Mouse (Mus musculus) hindbrain, embryonic 14.5 days (tissue): ENCODE results near the gene Mtfr1l. TPM values are rescaled to one million over a fixed set of nuclear protein-coding genes. Genes with fewer than 3 reads are reported as not detected.

ENCODE experiments used
- ATAC-seq: fragments of 200-750 bp; cut with Nextera tagmentation; 2 replicates; pipeline ENCODE4 v1.8.0; 2017; ENCODE audit warnings: moderate number of reproducible peaks, mild to moderate bottlenecking, moderate TSS enrichment, moderate library complexity; ENCODE audit not compliant: low FRiP score
- DNase-seq: peaks from one replicate; pipeline ENCODE4 v3.0.0-alpha.2; 2015; ENCODE audit warnings: low spot score
- H3K27ac ChIP-seq: fragments of 300-500 bp; sonication (generic); 2 replicates; pipeline ENCODE4 v1.5.1; 2014; ENCODE audit warnings: mild to moderate bottlenecking, moderate library complexity
- H3K27me3 ChIP-seq: fragments of 300-500 bp; sonication (generic); 2 replicates; pipeline ENCODE4 v1.6.1; 2014; ENCODE audit warnings: mild to moderate bottlenecking, low read length, mixed read lengths; ENCODE audit not compliant: control insufficient read depth, insufficient read depth
- H3K36me3 ChIP-seq: fragments of 300-500 bp; sonication (generic); replicated peaks from 2 replicates; pipeline ENCODE4 v1.6.1; 2014; ENCODE audit not compliant: control insufficient read depth, insufficient read depth
- H3K4me1 ChIP-seq: fragments of 300-500 bp; sonication (generic); replicated peaks from 2 replicates; pipeline ENCODE4 v1.6.1; 2014; ENCODE audit warnings: antibody characterized with exemption, low read length, mixed read lengths; ENCODE audit not compliant: control insufficient read depth, insufficient read depth
- H3K4me2 ChIP-seq: fragments of 300-500 bp; sonication (generic); replicated peaks from 2 replicates; pipeline ENCODE4 v1.6.1; 2014; ENCODE audit warnings: mild to moderate bottlenecking, moderate library complexity
- H3K4me3 ChIP-seq: fragments of 300-500 bp; sonication (generic); replicated peaks from 2 replicates; pipeline ENCODE4 v1.5.1; 2014; ENCODE audit warnings: mild to moderate bottlenecking, low read length
- H3K9ac ChIP-seq: fragments of 300-500 bp; sonication (generic); 2 replicates; pipeline ENCODE4 v1.6.1; 2014
- H3K9me3 ChIP-seq: fragments of 300-500 bp; sonication (generic); 2 replicates; pipeline ENCODE4 v1.6.1; 2016; ENCODE audit warnings: low read length; ENCODE audit not compliant: control insufficient read depth
- WGBS: fragments of 180-500 bp; shearing (Covaris S2); extraction: QIAGEN DNeasy Blood & Tissue Kit; methylation state at CpG from one replicate; pipeline ENCODE4 v1.1.7; 2014; 5-methylcytosine and 5-hydroxymethylcytosine counted together
- polyA plus RNA-seq: library from polyadenylated mRNA; unstranded; fragments of >200 nt; fragmentation: Nextera tagmentation; extraction: Ambion mirVana; gene quantifications from 2 replicates; pipeline ENCODE4 v1.2.1, GENCODE M21; 2014

The Mtfr1l gene
- polyA plus RNA-seq, 1 experiment from 2014 or later, result 184 TPM

DNA sequence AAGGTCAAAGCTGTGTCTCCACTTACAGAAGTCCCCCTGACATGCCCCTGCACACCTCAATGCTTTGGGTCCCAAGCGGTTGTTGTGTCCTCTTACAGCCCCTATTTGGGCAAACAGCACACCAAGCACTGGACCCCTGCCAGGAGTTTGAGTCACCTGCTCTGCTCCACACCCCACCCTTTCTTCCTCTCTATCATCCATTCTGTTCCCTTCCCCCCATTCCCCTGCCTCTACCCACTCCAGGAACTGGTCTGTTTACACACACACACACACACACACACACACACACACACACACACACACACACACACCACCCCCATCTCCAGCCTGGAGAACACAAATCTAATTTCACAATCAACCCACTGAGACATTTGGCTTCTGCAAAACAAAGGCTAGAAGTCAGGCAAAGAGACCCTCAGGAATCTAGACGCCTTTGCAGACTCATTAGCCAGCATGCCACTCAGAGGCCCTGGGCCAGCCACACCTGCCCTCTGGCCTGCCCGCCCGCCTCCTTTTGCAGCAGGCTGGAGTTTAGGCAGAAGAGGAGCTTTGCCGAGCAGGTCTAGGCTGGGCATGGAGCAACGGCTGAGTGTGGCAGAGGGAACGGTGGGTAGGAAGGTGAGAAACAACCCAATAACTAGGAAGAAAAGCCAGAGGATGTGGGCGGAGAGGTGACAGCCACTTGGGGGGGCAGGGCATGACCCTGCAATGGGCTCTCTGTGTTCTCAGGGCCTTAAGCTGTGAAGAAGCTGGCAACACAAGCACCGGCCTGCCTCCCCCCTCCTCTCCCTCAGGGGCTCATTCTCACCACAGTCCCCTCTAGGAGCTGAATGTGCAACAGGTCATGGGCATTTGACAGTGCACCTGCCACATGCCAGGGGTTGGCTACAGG is 11.9 kb upstream of the Mtfr1l start:
- Histone ChIP-seq H3K9me3 (0 out of 2 replicates have a peak, but pooled peaks cover 5% of the 10 kb centered on the region), H3K4me2 (no peak overlapping the region), H3K4me3 (no peak overlapping the region), H3K9ac (0 out of 2 replicates have a peak overlapping the region, but pooled peaks have one; percentile 10), H3K4me1 (peaks cover 15% of the 10 kb centered on the region; the same call in 1 of the 2 replicates), H3K36me3 (peaks cover 67% of the 10 kb centered on the region), H3K27ac (no peak overlapping the region), H3K27me3 (no peaks in the 10 kb centered on the region)
- ATAC-seq, result no peak
- DNase-seq, result no peak
- 70% methylated on average over 9 of the region's 9 CpGs for WGBS

DNA sequence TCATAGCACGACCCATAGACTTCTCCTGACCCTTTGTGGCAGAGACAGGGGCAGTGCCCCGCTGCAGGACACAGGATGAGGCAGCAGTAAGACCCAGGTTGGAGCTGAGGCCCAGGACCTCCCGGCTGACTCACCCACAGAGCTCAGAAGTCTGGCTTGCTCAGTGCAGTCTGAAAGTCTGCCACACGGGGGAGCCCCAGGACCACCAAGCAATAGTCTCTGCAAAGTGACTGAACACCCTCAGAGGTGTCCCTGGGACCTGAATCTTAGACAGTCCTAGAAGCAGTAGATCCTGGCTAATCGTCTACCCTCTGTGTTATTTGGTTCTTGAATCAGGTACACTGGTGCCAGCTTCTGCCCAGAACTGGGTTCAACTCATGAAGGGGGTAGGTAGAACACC is 8.1 kb upstream of the Mtfr1l start:
- H3K4me1 ChIP-seq, result peaks cover 8% of the 10 kb centered on the region; the same call in 1 of the 2 replicates
- ATAC-seq (peak; percentile 56), DNase-seq (peak; percentile 95)
- H3K4me3 ChIP-seq, result no peak overlapping the region
- WGBS, result 16% methylated on average over 5 of the region's 5 CpGs
- no peak overlapping the region for H3K4me2 ChIP-seq
- H3K27me3 ChIP-seq, result no peaks in the 10 kb centered on the region
- peaks cover 85% of the 10 kb centered on the region for H3K36me3 ChIP-seq
- no peak overlapping the region for H3K27ac ChIP-seq
- no peaks in the 10 kb centered on the region for H3K9me3 ChIP-seq
- no peak overlapping the region for H3K9ac ChIP-seq

DNA sequence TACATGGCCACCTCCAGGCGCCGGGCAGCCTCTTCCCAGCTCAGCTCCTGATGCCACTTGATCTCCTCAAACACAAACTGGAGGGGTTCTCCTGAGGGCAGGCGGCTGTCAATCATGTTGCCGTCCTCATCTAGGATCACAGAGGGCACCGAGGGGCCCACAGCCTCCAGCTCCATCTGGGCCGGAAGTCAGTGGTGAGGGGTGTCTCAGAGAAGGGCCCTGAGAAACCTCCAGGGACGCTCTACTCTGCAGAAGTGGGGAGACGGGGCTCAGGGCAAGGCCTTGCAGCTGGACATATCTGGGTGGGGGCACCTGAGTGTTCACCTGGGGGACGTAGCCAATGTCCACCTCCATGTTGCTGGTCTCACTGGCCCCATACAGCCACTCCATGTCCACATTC is 7.5 kb upstream of the Mtfr1l start:
- H3K4me1 ChIP-seq, result peaks cover 6% of the 10 kb centered on the region; the same call in 1 of the 2 replicates
- no peak overlapping the region for H3K4me2 ChIP-seq
- peaks cover 82% of the 10 kb centered on the region for H3K36me3 ChIP-seq
- H3K27me3 ChIP-seq, result no peaks in the 10 kb centered on the region
- H3K27ac ChIP-seq, result no peak overlapping the region
- WGBS, result 94% methylated on average over 9 of the region's 9 CpGs
- no peak for ATAC-seq
- H3K9ac ChIP-seq, result no peak overlapping the region
- no peak for DNase-seq
- H3K4me3 ChIP-seq, result no peak overlapping the region
- no peaks in the 10 kb centered on the region for H3K9me3 ChIP-seq

DNA sequence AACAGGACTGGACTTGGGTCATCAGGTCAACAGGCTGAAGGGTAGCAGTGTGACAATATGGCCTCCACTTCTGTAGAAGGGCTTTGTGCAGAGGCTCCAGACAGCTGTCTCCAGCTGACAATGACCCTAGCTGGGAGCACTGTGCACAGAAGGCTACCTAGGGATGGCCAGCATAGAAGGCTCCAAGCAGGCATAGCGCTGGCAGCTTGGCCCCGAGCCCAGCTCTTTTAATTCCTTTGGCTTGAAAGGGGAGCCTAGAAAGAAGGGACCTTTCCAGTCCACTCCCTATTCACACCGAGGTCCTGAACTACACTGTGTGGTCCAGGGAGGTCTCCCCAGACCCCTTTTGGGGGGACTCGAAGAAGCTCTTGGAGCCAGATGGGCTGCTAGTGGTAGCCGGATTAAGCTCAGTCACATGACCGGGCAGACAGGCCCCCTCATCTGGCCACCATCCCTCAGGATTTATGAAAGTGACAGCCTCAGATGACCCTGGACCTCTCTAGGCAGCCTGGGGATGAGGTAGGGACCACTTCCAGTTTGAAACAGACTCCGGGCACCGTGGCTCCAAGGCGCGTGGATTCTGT is 3.9 kb upstream of the Mtfr1l start:
- Histone ChIP-seq H3K9ac (no peak overlapping the region), H3K27ac (no peak overlapping the region), H3K9me3 (no peaks in the 10 kb centered on the region), H3K4me1 (peaks cover 8% of the 10 kb centered on the region), H3K4me2 (no peak overlapping the region), H3K27me3 (no peaks in the 10 kb centered on the region), H3K36me3 (peaks cover 49% of the 10 kb centered on the region), H3K4me3 (no peak overlapping the region)
- ATAC-seq, result no peak
- DNase-seq, result no peak
- 79% methylated on average over 10 of the region's 10 CpGs for WGBS

DNA sequence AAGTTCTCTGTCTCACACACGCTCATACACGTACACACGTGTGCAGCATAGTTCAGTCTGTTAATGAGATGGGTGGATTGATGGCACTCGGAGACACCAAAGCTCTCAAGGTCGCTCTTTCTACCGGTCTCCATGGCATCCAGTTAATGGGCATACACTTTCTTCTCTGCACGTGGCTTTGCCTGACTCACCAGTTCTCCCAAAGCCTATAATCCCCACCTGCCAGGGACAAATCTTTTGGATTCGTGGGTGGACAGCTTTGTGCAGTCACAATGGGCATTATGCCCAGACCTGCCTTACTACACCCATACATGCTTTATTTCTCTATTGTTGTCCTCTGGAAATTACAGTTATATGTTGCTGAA is 582 bp upstream of the Mtfr1l start:
- no peaks in the 10 kb centered on the region for H3K27me3 ChIP-seq
- peaks cover 16% of the 10 kb centered on the region for H3K4me1 ChIP-seq
- H3K4me3 ChIP-seq, result peak overlapping the region; percentile 98
- H3K9ac ChIP-seq, result peak overlapping the region; percentile 44; the same call in 1 of the 2 replicates
- H3K36me3 ChIP-seq, result peaks cover 41% of the 10 kb centered on the region
- DNase-seq (no peak), ATAC-seq (peak; percentile 5; the same call in 1 of the 2 replicates)
- no peak overlapping the region for H3K27ac ChIP-seq
- H3K4me2 ChIP-seq, result peak overlapping the region; percentile 93
- WGBS, result 11% methylated on average over 8 of the region's 8 CpGs
- H3K9me3 ChIP-seq, result no peaks in the 10 kb centered on the region

DNA sequence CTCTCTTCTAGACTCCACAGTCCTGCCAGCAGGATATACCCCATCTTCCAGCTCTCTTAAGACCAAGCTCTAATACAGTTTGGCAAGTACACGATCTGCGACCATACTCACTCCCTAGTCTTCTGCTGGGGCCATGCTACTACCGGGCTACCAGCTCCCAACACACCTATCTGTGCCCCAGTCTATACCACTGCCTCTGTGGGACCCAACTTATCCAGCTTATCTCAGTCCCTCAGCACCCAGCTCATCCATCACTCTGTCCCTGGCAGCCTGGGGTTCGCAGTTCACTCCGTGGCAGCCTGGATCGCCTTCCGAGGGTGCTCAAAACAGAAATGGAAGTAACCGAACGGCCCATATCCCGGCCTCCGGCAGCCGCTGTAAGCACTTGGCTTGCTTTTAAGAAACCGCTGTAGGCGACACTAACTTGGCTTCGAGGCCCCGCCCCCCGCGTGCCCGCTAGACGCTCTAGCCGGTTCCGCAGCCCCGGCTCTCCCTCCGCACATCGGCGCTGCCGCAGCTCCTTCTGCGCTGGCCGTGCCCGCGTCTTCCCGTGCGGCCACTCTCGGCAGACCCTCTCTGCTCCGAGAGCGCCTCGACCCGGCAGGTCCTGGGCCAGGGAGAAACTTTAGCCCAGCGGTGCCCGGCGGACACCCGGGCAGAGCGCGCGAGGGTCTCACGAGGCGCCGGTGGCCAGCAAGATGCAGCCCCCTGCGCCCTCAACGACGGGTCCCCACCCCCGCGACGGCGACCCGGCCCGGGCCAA is 882 bp downstream of the Mtfr1l start:
- Histone ChIP-seq H3K4me3 (peak overlapping the region; percentile 98), H3K9me3 (no peaks in the 10 kb centered on the region), H3K36me3 (peaks cover 41% of the 10 kb centered on the region), H3K4me1 (peaks cover 16% of the 10 kb centered on the region), H3K27me3 (no peaks in the 10 kb centered on the region), H3K4me2 (peak overlapping the region; percentile 93), H3K9ac (peak overlapping the region; percentile 85), H3K27ac (peak overlapping the region; percentile 84)
- ATAC-seq (peak; percentile 0; the same call in 1 of the 2 replicates), DNase-seq (peak; percentile 52)
- WGBS, result under 1% methylated on average over 56 of the region's 57 CpGs

DNA sequence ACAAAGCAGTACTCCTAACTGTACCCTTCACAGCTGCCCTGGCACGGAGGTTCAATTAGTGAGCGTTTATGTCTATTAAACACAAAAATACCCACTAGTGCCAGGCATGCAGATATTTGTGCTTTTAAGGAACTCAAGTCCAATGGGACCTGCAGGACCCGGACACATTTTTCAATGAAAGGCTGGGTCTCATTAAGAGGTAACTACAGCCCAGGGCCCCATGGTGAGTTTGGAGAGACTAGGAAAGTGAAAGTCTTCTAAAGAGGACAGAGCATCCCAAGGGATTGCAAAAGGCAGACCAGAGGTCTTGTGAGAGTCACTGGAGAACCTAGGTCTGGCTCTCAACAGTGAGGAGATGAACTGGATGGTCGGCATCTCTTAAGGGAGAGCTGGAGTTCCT is 1.8 kb downstream of the Mtfr1l start:
- peaks cover 43% of the 10 kb centered on the region for H3K36me3 ChIP-seq

DNA sequence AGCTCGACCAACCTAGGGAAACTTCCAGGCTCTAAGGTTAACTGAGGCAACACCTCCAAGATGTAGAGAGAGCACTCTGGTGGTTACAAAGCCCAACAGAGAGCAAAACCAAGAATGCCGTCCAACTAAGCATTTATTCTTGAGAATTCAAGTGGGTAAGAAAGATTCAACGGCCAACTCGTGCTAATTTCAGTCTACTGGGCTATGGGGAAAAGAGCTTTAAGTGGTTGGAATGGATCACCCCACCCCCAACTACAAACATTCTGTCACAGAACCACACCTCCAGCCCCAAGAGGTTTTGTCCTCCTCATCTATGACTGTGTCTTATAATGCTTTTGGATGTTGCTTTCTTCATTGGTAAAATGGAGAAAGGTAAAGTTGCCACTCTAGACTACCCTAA is 2.3 kb downstream of the Mtfr1l start:
- Histone ChIP-seq H3K9ac (no peak overlapping the region), H3K4me2 (no peak overlapping the region), H3K27me3 (no peaks in the 10 kb centered on the region), H3K9me3 (no peaks in the 10 kb centered on the region), H3K27ac (no peak overlapping the region), H3K36me3 (peaks cover 48% of the 10 kb centered on the region), H3K4me1 (peaks cover 16% of the 10 kb centered on the region), H3K4me3 (no peak overlapping the region)
- WGBS, result 91% methylated on average over 4 of the region's 4 CpGs
- DNase-seq (no peak), ATAC-seq (no peak)

More for the DNA sequence above, 1.8 kb downstream of the Mtfr1l start:
- Histone ChIP-seq H3K27ac (no peak overlapping the region), H3K4me1 (peaks cover 16% of the 10 kb centered on the region), H3K9ac (peak overlapping the region; percentile 85), H3K27me3 (no peaks in the 10 kb centered on the region), H3K4me2 (peak overlapping the region; percentile 93), H3K4me3 (peak overlapping the region; percentile 98), H3K9me3 (no peaks in the 10 kb centered on the region)
- no peak for ATAC-seq
- DNase-seq, result no peak
- WGBS, result 87% methylated on average over 4 of the region's 4 CpGs

DNA sequence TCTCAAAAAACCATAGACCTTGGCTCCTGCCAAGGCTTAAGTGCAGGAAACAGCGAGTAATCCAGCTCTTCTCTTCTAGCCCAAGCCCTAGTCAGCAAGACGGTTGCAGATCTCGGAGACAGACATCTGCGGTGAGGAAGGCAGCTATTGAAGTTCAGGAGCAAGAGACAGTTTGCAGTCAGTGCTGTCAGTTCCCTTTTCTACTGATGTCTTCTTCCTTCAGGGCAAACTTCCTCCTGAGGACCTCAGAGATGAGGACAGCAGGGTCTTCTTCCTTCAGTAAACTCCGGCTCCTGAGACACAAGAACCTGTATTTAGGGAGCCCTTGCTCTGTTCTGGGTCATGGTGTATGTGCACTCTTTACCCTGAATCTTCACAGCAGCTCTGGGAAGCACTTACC is 9.0 kb downstream of the Mtfr1l start:
- DNase-seq (no peak), ATAC-seq (no peak)
- Histone ChIP-seq H3K27ac (no peak overlapping the region), H3K9ac (no peak overlapping the region), H3K36me3 (peaks cover 66% of the 10 kb centered on the region), H3K4me2 (no peak overlapping the region), H3K4me3 (no peak overlapping the region), H3K4me1 (no peaks in the 10 kb centered on the region), H3K27me3 (no peaks in the 10 kb centered on the region), H3K9me3 (no peaks in the 10 kb centered on the region)
- 84% methylated on average over 5 of the region's 5 CpGs for WGBS
